15 mouse cellular contexts compared by ENCODE assay signal in genomic region chr13:5675668-5676067, GRCm38 (mm10).
DNase-seq lines count a peak whose midpoint lies in the region; ATAC-seq and TF ChIP-seq lines count a peak whose summit lies in the region.
"Had no signal": no experiment of that assay in that cellular context is flagged by ENCODE, and none has a peak within 500 bp of the region (broad histone marks: within the 10 kb centered on the region; RNA-seq: fewer than 3 reads in every experiment).

No protein-coding gene starts in this region.

- peak; percentile 12 for DNase-seq in hindbrain, embryonic 11.5 days (ENCODE audit: low spot score)
- DNase-seq in hindbrain, embryonic 10.5 days (ENCODE audit: low spot score) = no peak
- peak; percentile 19 for DNase-seq in mesoderm, embryonic 11.5 days (ENCODE audit: low read depth, low spot score)
- no peak for DNase-seq in kidney, adult 2 months
- no peak for DNase-seq in spleen, postnatal 10 days (ENCODE audit: low spot score in 2 of 2)
- DNase-seq in layer of hippocampus, adult 11-12 months (ENCODE audit: low spot score) = no peak
- DNase-seq: cerebellum, adult 18-20 months; gastrocnemius, postnatal 36 days; kidney, adult 9 months; layer of hippocampus, postnatal 36 days; left cerebral cortex, postnatal 4 days; right cerebral cortex, postnatal 4 days had no signal

- no peaks in the 10 kb centered on the region for H3K27me3 ChIP-seq in hindbrain, embryonic 11.5 days (ENCODE audit: control insufficient read depth, insufficient read depth, low read length)
- no peaks in the 10 kb centered on the region for H3K27me3 ChIP-seq in hindbrain, embryonic 10.5 days (ENCODE audit: insufficient read depth, poor library complexity, severe bottlenecking)
- H3K27me3 ChIP-seq in forebrain, embryonic 15.5 days = no peaks in the 10 kb centered on the region
- no peaks in the 10 kb centered on the region for H3K27me3 ChIP-seq in kidney, adult 2 months (replicated peaks; ENCODE audit: control insufficient read depth, insufficient read depth, low read length)
- H3K27me3 ChIP-seq: lung, embryonic 15.5 days had no signal

- peak; percentile 83; the same call in 1 of the 2 replicates for ATAC-seq in hindbrain, embryonic 11.5 days (ENCODE audit: low FRiP score)
- peak; percentile 60; the same call in 1 of the 2 replicates for ATAC-seq in forebrain, embryonic 15.5 days (replicated peaks)

- no peaks in the 10 kb centered on the region for H3K4me1 ChIP-seq in hindbrain, embryonic 11.5 days (replicated peaks; ENCODE audit: control insufficient read depth, insufficient read depth, low read length)
- peaks cover 7% of the 10 kb centered on the region; the same call in 1 of the 2 replicates for H3K4me1 ChIP-seq in hindbrain, embryonic 10.5 days (replicated peaks)
- H3K4me1 ChIP-seq in forebrain, embryonic 15.5 days = no peaks in the 10 kb centered on the region
- no peaks in the 10 kb centered on the region for H3K4me1 ChIP-seq in kidney, adult 2 months (ENCODE audit: control insufficient read depth, insufficient read depth, low read length)
- H3K4me1 ChIP-seq: lung, embryonic 15.5 days had no signal

- WGBS in hindbrain, embryonic 11.5 days = 28% methylated on average over 1 of the region's 1 CpGs
- 24% methylated on average over 1 of the region's 1 CpGs for WGBS in hindbrain, embryonic 10.5 days
- 13% methylated on average over 1 of the region's 1 CpGs for WGBS in forebrain, embryonic 15.5 days
- 85% methylated on average over 1 of the region's 1 CpGs for WGBS in kidney, adult 2 months

- H3K4me2 ChIP-seq in hindbrain, embryonic 11.5 days (replicated peaks; ENCODE audit: low read depth, low read length) = no peak overlapping the region
- H3K4me2 ChIP-seq in forebrain, embryonic 15.5 days (replicated peaks) = no peak overlapping the region
- H3K4me2 ChIP-seq: liver, embryonic 11.5 days; lung, embryonic 15.5 days had no signal

- no peak overlapping the region for H3K4me3 ChIP-seq in hindbrain, embryonic 11.5 days (ENCODE audit: low read depth, low read length)
- no peak overlapping the region for H3K4me3 ChIP-seq in hindbrain, embryonic 10.5 days
- no peak overlapping the region for H3K4me3 ChIP-seq in forebrain, embryonic 15.5 days
- no peak overlapping the region for H3K4me3 ChIP-seq in kidney, adult 2 months (ENCODE audit: insufficient read depth, low read depth, low read length)
- H3K4me3 ChIP-seq: lung, embryonic 15.5 days had no signal

- no peak overlapping the region for H3K27ac ChIP-seq in hindbrain, embryonic 11.5 days (ENCODE audit: low read depth, low read length)
- H3K27ac ChIP-seq in hindbrain, embryonic 10.5 days = no peak overlapping the region
- no peak overlapping the region for H3K27ac ChIP-seq in forebrain, embryonic 15.5 days (replicated peaks)
- no peak overlapping the region for H3K27ac ChIP-seq in kidney, adult 2 months (ENCODE audit: insufficient read depth, low read depth, low read length)
- H3K27ac ChIP-seq: lung, embryonic 15.5 days had no signal

- no peak for TF ChIP-seq POLR2A in kidney, adult 2 months (IDR thresholded peaks at IDR 0.05; ENCODE audit: low read depth, low read length)

- TF ChIP-seq CTCF in kidney, adult 2 months (conservative IDR thresholded peaks at IDR 0.05; ENCODE audit: insufficient read depth, insufficient read length, low read depth, low read length) = no peak

- H3K9me3 ChIP-seq in hindbrain, embryonic 11.5 days (ENCODE audit: control insufficient read depth, low read length) = no peaks in the 10 kb centered on the region
- no peaks in the 10 kb centered on the region for H3K9me3 ChIP-seq in hindbrain, embryonic 10.5 days
- H3K9me3 ChIP-seq in forebrain, embryonic 15.5 days = no peaks in the 10 kb centered on the region
- H3K9me3 ChIP-seq: lung, embryonic 15.5 days had no signal

- no peaks in the 10 kb centered on the region for H3K36me3 ChIP-seq in hindbrain, embryonic 11.5 days (ENCODE audit: control insufficient read depth, insufficient read depth, low read length)
- no peaks in the 10 kb centered on the region for H3K36me3 ChIP-seq in hindbrain, embryonic 10.5 days
- H3K36me3 ChIP-seq in forebrain, embryonic 15.5 days = no peaks in the 10 kb centered on the region
- H3K36me3 ChIP-seq in kidney, adult 2 months (ENCODE audit: control insufficient read depth, insufficient read depth, low read length) = no peaks in the 10 kb centered on the region
- H3K36me3 ChIP-seq: lung, embryonic 15.5 days had no signal

- H3K9ac ChIP-seq in hindbrain, embryonic 11.5 days (ENCODE audit: low read depth, low read length) = no peak overlapping the region
- H3K9ac ChIP-seq in forebrain, embryonic 15.5 days (replicated peaks) = no peak overlapping the region
- H3K9ac ChIP-seq: lung, embryonic 15.5 days had no signal

Comparison
In these comparisons a context has a peak if more than half of its experiments do, and no peak if none do; other contexts are left out.
1. DNase-seq: peak in hindbrain, embryonic 11.5 days (single experiment) and mesoderm, embryonic 11.5 days (single experiment); none in hindbrain, embryonic 10.5 days (single experiment), kidney, adult 2 months (single experiment), spleen, postnatal 10 days (0 of 2) and layer of hippocampus, adult 11-12 months (single experiment).